Mouse (Mus musculus): ENCODE results near the gene Ttc16.

The Ttc16 gene

GRCm38 (mm10) chr2:32744272-32744982 lies 31.0 kb downstream of the Ttc16 start:
- no peak for DNase-seq (ENCODE audit: low read depth, low spot score)

- DNase-seq (ENCODE audit: low read depth, low spot score) = peak; percentile 83
Measured at GRCm38 (mm10) chr2:32742173-32742531, 33.3 kb downstream of the Ttc16 start.

GRCm38 (mm10) chr2:32741273-32742172 lies 33.9 kb downstream of the Ttc16 start:
- DNase-seq (ENCODE audit: low read depth, low spot score) = peak; percentile 54

GRCm38 (mm10) chr2:32740916-32741272 lies 34.5 kb downstream of the Ttc16 start, which contains the start of gene 6330409D20Rik:
6330409D20Rik (minus strand) TSS chr2:32741016.
- no peak for DNase-seq (ENCODE audit: low read depth, low spot score)

GRCm38 (mm10) chr2:32739311-32739710 lies 36.1 kb downstream of the Ttc16 start:
- no peak for DNase-seq (ENCODE audit: low read depth, low spot score)

GRCm38 (mm10) chr2:32737008-32737407 lies 38.4 kb downstream of the Ttc16 start:
- DNase-seq (ENCODE audit: low read depth, low spot score) = no peak

GRCm38 (mm10) chr2:32736306-32736829 lies 39.1 kb downstream of the Ttc16 start:
- no peak for DNase-seq (ENCODE audit: low read depth, low spot score)

- DNase-seq (ENCODE audit: low read depth, low spot score) = no peak
Measured at GRCm38 (mm10) chr2:32734933-32735332, 40.5 kb downstream of the Ttc16 start.

GRCm38 (mm10) chr2:32734480-32734879 lies 41.0 kb downstream of the Ttc16 start:
- DNase-seq (ENCODE audit: low read depth, low spot score) = no peak

GRCm38 (mm10) chr2:32732695-32733094 lies 42.7 kb downstream of the Ttc16 start:
- DNase-seq (ENCODE audit: low read depth, low spot score) = no peak

- DNase-seq (ENCODE audit: low read depth, low spot score) = no peak
Measured at GRCm38 (mm10) chr2:32731911-32732310, 43.5 kb downstream of the Ttc16 start.

GRCm38 (mm10) chr2:32730854-32731253 lies 44.6 kb downstream of the Ttc16 start:
- no peak for DNase-seq (ENCODE audit: low read depth, low spot score)

GRCm38 (mm10) chr2:32729547-32729946 lies 45.9 kb downstream of the Ttc16 start:
- no peak for DNase-seq (ENCODE audit: low read depth, low spot score)

GRCm38 (mm10) chr2:32728463-32728862 lies 47.0 kb downstream of the Ttc16 start:
- DNase-seq (ENCODE audit: low read depth, low spot score) = no peak

GRCm38 (mm10) chr2:32727435-32727834 lies 48.0 kb downstream of the Ttc16 start:
- DNase-seq (ENCODE audit: low read depth, low spot score) = peak; percentile 82

- DNase-seq (ENCODE audit: low read depth, low spot score) = no peak
Measured at GRCm38 (mm10) chr2:32724832-32725790, 50.3 kb downstream of the Ttc16 start.

GRCm38 (mm10) chr2:32724149-32724548 lies 51.3 kb downstream of the Ttc16 start:
- no peak for DNase-seq (ENCODE audit: low read depth, low spot score)

- no peak for DNase-seq (ENCODE audit: low read depth, low spot score)
Measured at GRCm38 (mm10) chr2:32722581-32722980, 52.9 kb downstream of the Ttc16 start.

- DNase-seq (ENCODE audit: low read depth, low spot score) = no peak
Measured at GRCm38 (mm10) chr2:32722046-32722445, 53.4 kb downstream of the Ttc16 start.

- DNase-seq (ENCODE audit: low read depth, low spot score) = no peak
Measured at GRCm38 (mm10) chr2:32720681-32721229, 54.7 kb downstream of the Ttc16 start, which contains the start of gene Sh2d3c. Sh2d3c (plus strand) TSS chr2:32721055.

GRCm38 (mm10) chr2:32720053-32720452 lies 55.4 kb downstream of the Ttc16 start:
- DNase-seq (ENCODE audit: low read depth, low spot score) = no peak
